Mouse (Mus musculus): ENCODE measurements at regions not wholly inside any gene's neighbourhood (a gene's known extent, or its start where the extent isn't known, plus 50 kb on each side); places are given as distances from the start of the nearest gene placed in this dataset.
"Not testable (repeated sequence)": the region's sequence is repeated elsewhere in the genome, so short reads cannot be mapped to it uniquely, and the experiment has no call there.

DNA sequence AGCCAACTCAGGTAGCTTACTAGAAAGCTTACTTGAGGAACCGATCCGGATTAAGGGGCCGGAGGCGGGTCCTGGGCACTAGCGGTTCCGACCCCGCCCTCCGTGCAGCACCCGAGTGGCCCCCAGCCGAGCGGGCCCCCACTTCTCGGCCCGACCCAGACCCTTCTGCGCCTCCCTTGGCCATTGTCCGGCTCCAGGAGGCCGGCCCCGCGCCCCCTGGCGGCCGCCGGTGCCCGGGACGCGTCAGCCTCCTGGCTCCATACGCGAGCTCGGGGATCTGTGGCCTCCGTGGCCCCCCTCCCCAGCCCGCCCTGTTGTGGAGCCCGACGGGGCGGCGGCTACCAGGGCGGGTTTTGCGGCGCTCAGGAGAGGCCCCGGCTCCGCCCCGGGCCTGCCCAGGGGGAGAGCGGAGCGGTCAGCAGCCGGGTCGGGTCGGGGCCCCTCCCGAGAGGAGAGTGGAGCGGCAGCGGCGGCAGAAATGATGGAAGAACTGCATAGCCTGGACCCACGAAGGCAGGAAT lies 94.3 kb upstream of the Zfp986 start:
- peak; percentile 11 for DNase-seq

DNA sequence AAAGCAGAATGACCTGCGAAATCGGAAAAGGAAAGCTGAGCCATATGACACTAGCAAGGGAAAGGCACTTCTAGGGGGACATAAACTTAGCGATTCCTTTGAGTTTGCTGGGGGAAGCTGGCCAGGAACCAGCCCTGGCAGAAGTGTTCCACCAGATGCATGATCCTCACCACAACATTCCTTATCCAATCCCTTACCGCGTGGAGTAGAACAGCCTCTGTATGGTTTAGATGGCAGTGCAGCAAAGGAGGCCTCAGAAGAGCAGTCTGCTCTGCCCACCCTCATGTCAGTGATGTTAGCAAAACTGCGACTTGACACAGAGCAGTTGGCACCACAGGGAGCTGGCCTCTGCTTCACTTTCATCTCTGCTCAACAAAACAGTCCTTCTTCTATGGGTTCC lies 93.7 kb upstream of the Zfp986 start:
- not testable (repeated sequence) for DNase-seq

DNA sequence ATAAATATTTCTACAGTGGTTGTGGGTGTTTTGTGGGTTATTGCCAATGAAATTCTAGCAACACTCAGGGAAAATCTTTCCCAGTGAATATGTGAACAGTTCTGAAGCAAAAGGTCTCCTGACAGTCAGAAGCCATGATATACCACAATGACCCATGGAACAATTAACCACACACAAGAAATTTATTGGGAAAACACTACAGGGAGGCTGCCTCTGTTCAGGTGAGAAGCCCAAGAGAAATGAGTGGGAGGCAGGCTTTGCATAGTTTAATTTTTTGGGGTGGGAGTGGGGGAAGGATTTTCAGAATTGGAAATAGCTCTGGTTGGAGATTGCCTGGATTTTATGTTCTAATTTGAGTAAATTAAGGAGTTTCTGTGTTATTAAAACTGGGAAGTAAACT lies 92.1 kb upstream of the Zfp986 start:
- not testable (repeated sequence) for DNase-seq

DNA sequence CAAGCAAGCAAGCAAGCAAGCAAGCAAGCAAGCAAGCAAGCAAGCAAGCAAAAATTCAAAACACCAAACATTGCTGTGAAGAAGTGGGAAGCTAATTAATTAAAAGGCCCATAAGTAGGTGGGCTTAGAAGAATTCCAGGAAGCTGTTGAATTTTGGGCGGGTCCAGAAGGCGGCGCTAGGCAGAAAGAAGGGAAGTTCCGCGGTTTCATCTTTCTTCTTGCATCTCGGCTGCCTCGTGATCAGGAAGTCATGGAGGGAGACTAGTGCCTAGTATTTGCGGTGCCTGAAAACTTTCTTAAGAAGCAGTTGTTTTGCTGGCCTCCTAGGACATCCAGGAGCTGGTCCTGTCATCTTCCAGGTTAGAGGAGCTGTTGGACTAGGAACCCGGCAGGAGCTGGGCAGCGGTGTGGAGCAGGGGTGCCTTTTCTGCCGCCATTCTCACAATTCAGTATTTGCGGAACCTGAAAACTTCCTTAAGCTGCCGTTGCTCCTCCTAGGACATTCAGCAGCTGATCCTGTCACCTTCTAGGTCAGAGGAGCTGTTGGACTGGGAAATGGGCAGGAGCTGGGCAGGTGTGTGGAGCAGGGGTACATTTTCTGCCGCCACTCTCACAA lies 87.2 kb upstream of the Zfp986 start:
- DNase-seq, result not testable (repeated sequence)

DNA sequence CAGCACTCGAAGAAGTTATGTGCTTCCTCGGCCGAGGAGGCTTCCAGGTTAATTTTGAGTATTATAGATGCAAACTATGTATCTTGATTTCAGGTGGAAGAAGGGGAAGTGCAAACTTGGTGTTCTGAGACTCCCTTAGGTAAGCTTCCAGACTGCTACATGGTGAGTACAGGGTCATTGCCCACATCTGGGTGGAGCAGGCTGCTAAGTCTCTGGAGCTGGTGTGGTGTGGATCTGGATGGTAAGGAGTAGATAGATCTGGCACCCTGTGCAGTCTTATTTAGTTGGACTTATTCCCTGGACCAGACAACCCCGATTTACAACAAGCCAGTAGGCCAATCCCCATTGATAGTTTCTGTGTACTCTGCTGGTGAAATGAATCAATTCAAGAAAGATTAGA lies 53.9 kb upstream of the Zfp986 start:
- not testable (repeated sequence) for DNase-seq

Data from kidney, adult 11 months (tissue).